Mouse (Mus musculus) midbrain, embryonic 14.5 days (tissue): ENCODE results near the gene Pik3c2a. TPM values are rescaled to one million over a fixed set of nuclear protein-coding genes. Genes with fewer than 3 reads are reported as not detected.
A peak's percentile ranks its signal among the peaks of the same experiment; 100 is the strongest.

ENCODE experiments used
- ATAC-seq: fragments of 200-750 bp; cut with Nextera tagmentation; 2 replicates; pipeline ENCODE4 v1.8.0; 2017; ENCODE audit warnings: moderate number of reproducible peaks, moderate library complexity; ENCODE audit not compliant: low FRiP score, low TSS enrichment
- DNase-seq: peaks from one replicate; pipeline ENCODE4 v3.0.0-alpha.2; 2015
- H3K27ac ChIP-seq: fragments of 300-500 bp; sonication (generic); replicated peaks from 2 replicates; pipeline ENCODE4 v1.5.1; 2014; ENCODE audit warnings: mild to moderate bottlenecking, low read depth, low read length, moderate library complexity
- H3K27me3 ChIP-seq: fragments of 300-500 bp; sonication (generic); 2 replicates; pipeline ENCODE4 v1.6.1; 2014; ENCODE audit warnings: low read length, control low read depth, mixed read lengths; ENCODE audit not compliant: control insufficient read depth, insufficient read depth
- H3K36me3 ChIP-seq: fragments of 300-500 bp; sonication (generic); 2 replicates; pipeline ENCODE4 v1.6.1; 2014; ENCODE audit warnings: low read length, control low read depth; ENCODE audit not compliant: control insufficient read depth, insufficient read depth
- H3K4me1 ChIP-seq: fragments of 300-500 bp; sonication (generic); 2 replicates; pipeline ENCODE4 v1.6.1; 2014; ENCODE audit warnings: mild to moderate bottlenecking, antibody characterized with exemption, low read length, control low read depth; ENCODE audit not compliant: control insufficient read depth, insufficient read depth
- H3K4me2 ChIP-seq: fragments of 300-500 bp; sonication (generic); 2 replicates; pipeline ENCODE4 v1.6.1; 2014; ENCODE audit warnings: mild to moderate bottlenecking, low read length, moderate library complexity
- H3K4me3 ChIP-seq: fragments of 300-500 bp; sonication (generic); replicated peaks from 2 replicates; pipeline ENCODE4 v1.5.1; 2014; ENCODE audit warnings: low read depth, low read length
- H3K9ac ChIP-seq: fragments of 300-500 bp; sonication (generic); replicated peaks from 2 replicates; pipeline ENCODE4 v1.6.1; 2014; ENCODE audit warnings: mild to moderate bottlenecking, low read length, moderate library complexity
- H3K9me3 ChIP-seq: fragments of 300-500 bp; sonication (generic); 2 replicates; pipeline ENCODE4 v1.6.1; 2016; ENCODE audit warnings: low read length, control low read depth, mixed read lengths; ENCODE audit not compliant: control insufficient read depth
- WGBS: fragments of 180-500 bp; shearing (Covaris S2); extraction: QIAGEN DNeasy Blood & Tissue Kit; methylation state at CpG from one replicate; pipeline ENCODE4 v1.1.7; 2014; 5-methylcytosine and 5-hydroxymethylcytosine counted together
- polyA plus RNA-seq: library from polyadenylated mRNA; unstranded; fragments of >200 nt; fragmentation: Nextera tagmentation; extraction: Ambion mirVana; gene quantifications from 2 replicates; pipeline ENCODE4 v1.2.1, GENCODE M21; 2014

Gene Pik3c2a
- polyA plus RNA-seq, 1 experiment from 2014 or later = 17.4 TPM

GRCm38 (mm10) chr7:116336226-116336625, 107.0 kb downstream of the Pik3c2a start:
- no peak overlapping the region for H3K9ac ChIP-seq
- H3K36me3 ChIP-seq = peaks cover 36% of the 10 kb centered on the region
- H3K9me3 ChIP-seq = no peaks in the 10 kb centered on the region
- WGBS = 88% methylated on average over 1 of the region's 1 CpGs
- no peak overlapping the region for H3K4me3 ChIP-seq
- peak; percentile 71 for DNase-seq
- H3K27ac ChIP-seq = no peak overlapping the region
- no peak overlapping the region for H3K4me2 ChIP-seq
- no peak for ATAC-seq
- H3K4me1 ChIP-seq = peaks cover 12% of the 10 kb centered on the region
- no peaks in the 10 kb centered on the region for H3K27me3 ChIP-seq

- Histone ChIP-seq H3K27me3 (no peaks in the 10 kb centered on the region), H3K4me1 (peaks cover 12% of the 10 kb centered on the region), H3K4me3 (peak overlapping the region; percentile 82; the same call in 1 of the 2 replicates), H3K4me2 (peak overlapping the region; percentile 60), H3K36me3 (peaks cover 39% of the 10 kb centered on the region), H3K9me3 (no peaks in the 10 kb centered on the region), H3K27ac (no peak overlapping the region), H3K9ac (no peak overlapping the region)
- no peak for DNase-seq
- no peak for ATAC-seq
- 84% methylated on average over 6 of the region's 6 CpGs for WGBS
Observed at GRCm38 (mm10) chr7:116335133-116335532, 108.1 kb downstream of the Pik3c2a start.

DNA sequence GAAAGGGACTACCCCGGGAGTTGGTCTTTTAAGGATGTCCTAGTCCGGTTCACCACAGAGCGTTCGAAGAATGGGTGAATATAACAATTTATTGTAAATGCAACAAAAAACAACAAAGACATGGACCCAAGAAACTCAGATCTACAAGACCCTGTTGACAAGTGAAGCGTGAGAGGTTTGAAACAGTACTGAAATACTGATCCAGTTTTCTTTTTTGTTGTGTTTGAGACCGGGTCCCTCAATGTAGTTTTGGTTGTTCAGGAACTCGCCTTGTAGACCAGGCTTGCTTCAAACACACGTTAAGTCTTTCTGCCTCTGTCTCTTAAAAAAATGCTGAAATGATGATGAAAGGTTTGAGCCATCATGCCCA, 108.6 kb downstream of the Pik3c2a start:
- Histone ChIP-seq H3K27me3 (no peaks in the 10 kb centered on the region), H3K9ac (peak overlapping the region; percentile 91), H3K4me2 (peak overlapping the region; percentile 60), H3K4me3 (peak overlapping the region; percentile 82), H3K9me3 (no peaks in the 10 kb centered on the region), H3K27ac (peak overlapping the region; percentile 60), H3K4me1 (peaks cover 12% of the 10 kb centered on the region), H3K36me3 (peaks cover 40% of the 10 kb centered on the region)
- peak; percentile 39 for DNase-seq
- ATAC-seq = no peak
- WGBS = 29% methylated on average over 8 of the region's 8 CpGs

DNA sequence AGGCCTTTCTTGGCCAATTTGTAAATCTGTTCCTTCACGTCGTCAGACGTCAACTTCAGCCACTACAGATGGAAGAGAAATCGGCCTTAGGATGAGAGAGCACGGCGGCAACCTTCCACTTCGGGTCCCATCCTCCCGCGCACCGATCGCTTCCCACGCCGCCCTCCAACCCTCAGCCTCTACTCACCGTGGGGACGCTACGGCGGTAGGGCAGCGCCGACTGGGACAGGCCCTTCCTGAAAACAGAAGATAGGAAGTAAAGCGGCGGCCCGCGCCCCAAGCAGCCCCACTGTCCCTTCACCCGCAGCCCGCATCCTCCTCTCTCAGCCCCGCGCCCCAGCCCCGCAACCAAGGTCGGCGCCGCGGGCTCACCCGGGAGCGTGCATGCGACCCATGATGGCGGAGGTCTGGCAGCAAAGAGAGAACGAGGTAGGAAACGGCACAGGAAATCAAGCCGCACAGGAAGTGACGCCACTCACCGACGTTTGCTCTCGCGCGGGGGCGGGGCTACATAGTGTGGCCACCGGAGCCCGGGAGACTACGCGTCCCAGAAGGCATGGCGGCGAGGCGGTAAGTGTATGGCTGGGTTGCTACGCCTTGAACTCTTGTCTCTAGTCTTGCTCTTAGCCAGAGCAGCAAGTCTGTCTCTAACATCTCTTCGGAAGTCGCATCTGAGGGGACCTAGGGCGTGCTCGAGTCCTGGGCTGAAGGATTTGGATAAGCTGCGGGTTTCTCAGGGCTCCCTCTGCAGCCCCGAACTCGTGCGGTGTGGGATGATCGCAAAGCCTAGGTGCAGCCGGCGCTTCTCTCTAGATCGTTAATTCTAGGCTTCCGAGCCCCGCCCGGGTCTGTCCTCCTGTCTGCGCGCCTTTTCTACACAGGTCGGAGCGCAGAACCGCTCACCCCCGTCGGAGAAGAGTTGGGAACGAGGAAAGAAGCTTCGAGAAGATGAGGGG, 109.3 kb downstream of the Pik3c2a start, which contains the start of gene Rps13:
Gene Rps13, minus strand, starts transcription at position 483 of the 956 bp plus-strand sequence.
- H3K27me3 ChIP-seq = no peaks in the 10 kb centered on the region
- H3K27ac ChIP-seq = peak within 1 kb of the TSS; percentile 86
- peak within 1 kb of the TSS; percentile 85 for H3K4me2 ChIP-seq
- peak within 1 kb of the TSS; percentile 91 for H3K9ac ChIP-seq
- peaks cover 12% of the 10 kb centered on the region for H3K4me1 ChIP-seq
- H3K36me3 ChIP-seq = peaks cover 39% of the 10 kb centered on the region
- H3K4me3 ChIP-seq = peak within 1 kb of the TSS; percentile 82
- ATAC-seq (peak; percentile 100), DNase-seq (peak; percentile 99)
- WGBS = under 1% methylated on average over 78 of the region's 78 CpGs
- no peaks in the 10 kb centered on the region for H3K9me3 ChIP-seq

DNA sequence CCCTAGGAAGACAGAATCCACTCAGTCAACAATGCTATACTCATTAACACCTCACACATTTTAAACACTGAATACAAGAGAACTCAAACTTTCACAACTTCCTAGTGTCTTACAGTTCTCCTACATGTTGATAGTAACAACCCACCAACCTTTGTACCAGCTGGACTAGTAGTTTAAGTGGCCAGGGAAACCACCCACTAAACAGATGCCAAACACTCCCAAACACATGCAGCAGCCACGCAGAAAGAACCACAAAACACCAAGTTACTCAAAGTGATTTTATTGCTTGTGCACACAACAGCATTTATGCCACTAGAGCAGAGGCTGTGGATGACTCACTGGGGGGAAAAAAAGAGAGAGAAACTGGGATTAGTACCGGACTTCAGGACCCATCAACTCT, 112.0 kb downstream of the Pik3c2a start:
- Histone ChIP-seq H3K27ac (no peak overlapping the region), H3K27me3 (no peaks in the 10 kb centered on the region), H3K4me1 (peaks cover 12% of the 10 kb centered on the region), H3K36me3 (peaks cover 45% of the 10 kb centered on the region), H3K9me3 (no peaks in the 10 kb centered on the region), H3K4me2 (no peak overlapping the region), H3K4me3 (no peak overlapping the region), H3K9ac (no peak overlapping the region)
- WGBS = 96% methylated on average over 2 of the region's 2 CpGs
- no peak for ATAC-seq
- DNase-seq = no peak

GRCm38 (mm10) chr7:116329858-116330257, 113.4 kb downstream of the Pik3c2a start:
- Histone ChIP-seq H3K4me1 (peaks cover 10% of the 10 kb centered on the region), H3K27ac (no peak overlapping the region), H3K4me2 (no peak overlapping the region), H3K4me3 (no peak overlapping the region), H3K9ac (no peak overlapping the region), H3K36me3 (peaks cover 45% of the 10 kb centered on the region), H3K27me3 (no peaks in the 10 kb centered on the region), H3K9me3 (no peaks in the 10 kb centered on the region)
- 91% methylated on average over 4 of the region's 4 CpGs for WGBS
- DNase-seq = no peak
- no peak for ATAC-seq

DNA sequence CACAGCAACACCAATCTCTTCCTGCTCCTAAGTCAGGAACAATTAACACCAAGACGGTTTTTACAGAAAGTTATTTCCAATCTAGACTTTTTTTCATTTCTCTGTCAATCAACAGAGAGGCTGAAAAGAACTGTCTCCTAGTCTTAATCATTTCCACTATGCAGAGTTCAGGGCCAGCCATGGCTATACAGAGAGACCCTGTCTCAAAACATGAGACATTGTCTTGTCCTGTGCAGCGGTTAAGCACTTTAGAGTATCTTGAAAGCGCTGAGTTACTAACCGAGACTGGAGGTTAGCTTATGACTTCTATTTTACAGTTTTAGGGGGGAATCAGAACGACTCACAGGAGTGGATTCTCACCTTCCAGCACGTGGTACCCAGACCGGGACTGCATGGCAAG, 114.5 kb downstream of the Pik3c2a start:
- no peak overlapping the region for H3K9ac ChIP-seq
- ATAC-seq = no peak

GRCm38 (mm10) chr7:116327901-116328300, 115.3 kb downstream of the Pik3c2a start:
- 95% methylated on average over 5 of the region's 5 CpGs for WGBS
- DNase-seq (no peak), ATAC-seq (no peak)

More for the DNA sequence above, 114.5 kb downstream of the Pik3c2a start:
- no peak overlapping the region for H3K27ac ChIP-seq
- WGBS = 76% methylated on average over 7 of the region's 7 CpGs
- no peak overlapping the region for H3K4me3 ChIP-seq
- DNase-seq = no peak
- peaks cover 7% of the 10 kb centered on the region for H3K4me1 ChIP-seq
- H3K4me2 ChIP-seq = no peak overlapping the region
- H3K36me3 ChIP-seq = peaks cover 45% of the 10 kb centered on the region
- H3K9me3 ChIP-seq = no peaks in the 10 kb centered on the region
- no peaks in the 10 kb centered on the region for H3K27me3 ChIP-seq

More at GRCm38 (mm10) chr7:116327901-116328300, 115.3 kb downstream of the Pik3c2a start:
- Histone ChIP-seq H3K27me3 (no peaks in the 10 kb centered on the region), H3K4me2 (no peak overlapping the region), H3K9me3 (no peaks in the 10 kb centered on the region), H3K27ac (no peak overlapping the region), H3K4me3 (no peak overlapping the region), H3K4me1 (peaks cover 4% of the 10 kb centered on the region; the same call in 1 of the 2 replicates), H3K36me3 (peaks cover 45% of the 10 kb centered on the region), H3K9ac (no peak overlapping the region)
